Comparison of ENCODE assay signal across 11 mouse cellular contexts in the genomic region with DNA sequence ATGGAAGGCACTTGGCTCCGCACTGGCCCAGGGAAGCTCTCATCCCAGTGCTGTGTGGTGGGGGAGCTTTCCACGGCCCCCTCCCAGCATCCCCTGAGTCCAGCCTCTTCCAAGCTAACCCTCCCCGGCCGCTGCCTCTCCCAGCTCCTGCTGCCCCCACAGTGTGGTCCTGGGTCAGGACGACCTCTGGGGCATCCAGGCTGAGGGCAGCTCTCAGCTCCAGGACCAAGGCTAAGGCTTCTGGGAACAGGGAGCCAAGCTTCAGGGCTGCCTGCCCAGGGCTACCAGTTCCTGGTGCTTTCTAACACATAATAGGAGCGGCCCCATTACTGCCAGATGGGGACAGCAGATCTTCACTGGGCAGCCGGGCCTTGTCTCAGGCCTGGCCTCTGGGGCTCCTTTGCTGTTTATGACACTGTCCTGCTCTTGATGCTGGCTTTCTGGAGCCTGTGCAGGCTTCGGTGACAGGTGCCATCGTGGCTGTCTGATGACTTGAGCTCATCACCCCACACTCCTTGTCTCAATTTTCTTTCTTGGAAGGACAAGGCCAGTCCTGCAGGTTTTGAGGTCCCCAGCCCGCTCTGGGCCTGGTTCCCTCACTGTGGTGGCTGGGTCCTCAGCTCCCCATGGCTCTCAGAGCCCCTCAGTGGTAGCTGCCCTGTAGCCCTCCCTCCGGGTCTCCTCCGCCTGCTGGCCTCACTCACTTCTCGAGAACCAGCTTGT.
DNase-seq lines count a peak whose midpoint lies in the region; ATAC-seq lines count a peak whose summit lies in the region.
"Had no signal": no experiment of that assay in that cellular context is flagged by ENCODE, and none has a peak within 500 bp of the region (broad histone marks: within the 10 kb centered on the region; RNA-seq: fewer than 3 reads in every experiment).

No protein-coding gene starts in this region.

- no peaks in the 10 kb centered on the region for H3K9me3 ChIP-seq in kidney, embryonic 16.5 days (ENCODE audit: low read length)
- H3K9me3 ChIP-seq: neural tube, embryonic 15.5 days had no signal

- H3K4me3 ChIP-seq in kidney, embryonic 16.5 days (ENCODE audit: low read length), result no peak overlapping the region
- H3K4me3 ChIP-seq: left cerebral cortex, adult 2 months; neural tube, embryonic 15.5 days had no signal

- H3K27me3 ChIP-seq in kidney, embryonic 16.5 days (ENCODE audit: insufficient read depth, low read length), result no peaks in the 10 kb centered on the region
- H3K27me3 ChIP-seq: neural tube, embryonic 15.5 days had no signal

- H3K27ac ChIP-seq in kidney, embryonic 16.5 days (ENCODE audit: low read length), result peak overlapping the region; percentile 31
- H3K27ac ChIP-seq: left cerebral cortex, adult 2 months; neural tube, embryonic 15.5 days had no signal

- DNase-seq in adrenal gland, postnatal 10 days, result peak; percentile 44
- DNase-seq in adrenal gland, postnatal 25 days, result no peak
- no peak for DNase-seq in kidney, adult 11 months
- DNase-seq in 3T3-L1 (ENCODE audit: low read depth, low spot score), result peak; percentile 63
- DNase-seq in gastrocnemius, postnatal 25 days, result peak; percentile 74
- no peak for DNase-seq in left cerebral cortex, postnatal 25 days (ENCODE audit: low spot score in 2 of 2)
- DNase-seq: cerebellum, postnatal 25 days had no signal

- no peak overlapping the region for H3K9ac ChIP-seq in kidney, embryonic 16.5 days (replicated peaks; ENCODE audit: low read length)
- H3K9ac ChIP-seq: neural tube, embryonic 15.5 days had no signal

- no peak overlapping the region for H3K4me2 ChIP-seq in kidney, embryonic 16.5 days (replicated peaks; ENCODE audit: low read depth, low read length)
- H3K4me2 ChIP-seq: neural tube, embryonic 15.5 days had no signal

- H3K36me3 ChIP-seq in kidney, embryonic 16.5 days (ENCODE audit: insufficient read depth, low read length), result no peaks in the 10 kb centered on the region
- H3K36me3 ChIP-seq: neural tube, embryonic 15.5 days had no signal

- 77% methylated on average over 13 of the region's 13 CpGs for WGBS in kidney, embryonic 16.5 days

- no peak for ATAC-seq in kidney, embryonic 16.5 days (ENCODE audit: low FRiP score, low TSS enrichment)
- no peak for ATAC-seq in megakaryocyte-erythroid progenitor cell, adult 5-6 weeks (replicated peaks; ENCODE audit: low FRiP score, low TSS enrichment, poor library complexity, severe bottlenecking)

- intact Hi-C loops in left cerebral cortex, postnatal 25 days (cut with DNase I), result no loop called here

- peaks cover 39% of the 10 kb centered on the region for H3K4me1 ChIP-seq in kidney, embryonic 16.5 days (ENCODE audit: insufficient read depth, low read length)

Comparison
In these comparisons a context has a peak if more than half of its experiments do, and no peak if none do; other contexts are left out.
1. DNase-seq: peak in adrenal gland, postnatal 10 days (single experiment), 3T3-L1 (single experiment) and gastrocnemius, postnatal 25 days (single experiment); none in adrenal gland, postnatal 25 days (single experiment), kidney, adult 11 months (single experiment) and left cerebral cortex, postnatal 25 days (0 of 2).